Mouse (Mus musculus): Measurements from ENCODE around the gene Cilp2. TPM values are rescaled to one million over a fixed set of nuclear protein-coding genes. Genes with fewer than 3 reads are reported as not detected.

The Cilp2 gene
- polyA plus RNA-seq, 1 experiment from 2014 or later, result 0.35 TPM

DNA sequence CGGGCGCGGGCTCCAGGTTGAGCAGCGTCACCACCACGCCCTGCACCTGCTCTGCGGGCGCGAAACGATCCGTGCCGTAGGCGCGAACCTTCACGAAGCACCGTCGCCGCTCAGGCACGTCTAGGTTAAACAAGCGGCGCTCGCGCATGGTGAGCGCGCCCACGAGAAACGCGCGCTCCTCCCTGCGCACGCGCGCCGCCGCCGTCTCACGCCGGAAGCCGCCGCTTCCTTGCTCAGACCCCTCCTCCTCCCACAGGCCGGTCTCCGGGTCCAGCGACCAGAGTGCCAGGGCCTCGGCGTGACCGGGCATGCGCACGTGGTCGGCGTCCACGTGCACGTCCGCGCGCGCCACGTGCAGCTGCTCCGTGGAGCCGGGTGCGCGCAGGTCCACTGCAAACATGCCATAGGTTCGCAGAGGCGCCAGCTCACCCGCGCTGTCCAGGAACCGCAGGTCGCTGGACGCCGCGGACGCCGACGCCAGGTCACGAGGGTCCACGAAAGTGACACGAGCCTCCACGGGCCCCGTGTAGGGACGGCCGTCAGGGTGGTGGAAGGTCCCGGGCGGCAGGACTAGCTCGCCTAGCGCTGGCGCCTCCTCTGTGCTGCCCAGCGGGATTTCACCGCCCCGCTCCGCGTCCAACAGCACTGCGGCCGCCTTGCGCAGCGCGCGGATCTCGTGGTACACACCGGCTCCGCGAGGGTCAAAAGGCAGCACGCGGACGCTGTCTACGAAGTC is 5.3 kb downstream of the Cilp2 start:
- Histone ChIP-seq H3K9me3 (ENCODE audit: control insufficient read depth, low read length) (no peaks in the 10 kb centered on the region), H3K36me3 (ENCODE audit: control insufficient read depth, insufficient read depth, low read length) (no peaks in the 10 kb centered on the region), H3K4me3 (ENCODE audit: low read depth, low read length) (peak overlapping the region; percentile 29), H3K4me2 (ENCODE audit: low read depth, severe bottlenecking) (peak overlapping the region; percentile 42), H3K9ac (ENCODE audit: low read length) (no peak overlapping the region), H3K27me3 (ENCODE audit: control insufficient read depth, insufficient read depth, low read length) (peaks cover 91% of the 10 kb centered on the region), H3K4me1 (ENCODE audit: control insufficient read depth, insufficient read depth, low read length) (0 out of 2 replicates have a peak, but pooled peaks cover 5% of the 10 kb centered on the region), H3K27ac (replicated peaks; ENCODE audit: low read depth, low read length) (no peak overlapping the region)
- WGBS, result 8% methylated on average over 103 of the region's 103 CpGs
- DNase-seq (ENCODE audit: low spot score) (peak; percentile 68), ATAC-seq (ENCODE audit: insufficient number of reproducible peaks, low FRiP score, low TSS enrichment, low read depth) (peak; percentile 10; the same call in 1 of the 2 replicates)

DNA sequence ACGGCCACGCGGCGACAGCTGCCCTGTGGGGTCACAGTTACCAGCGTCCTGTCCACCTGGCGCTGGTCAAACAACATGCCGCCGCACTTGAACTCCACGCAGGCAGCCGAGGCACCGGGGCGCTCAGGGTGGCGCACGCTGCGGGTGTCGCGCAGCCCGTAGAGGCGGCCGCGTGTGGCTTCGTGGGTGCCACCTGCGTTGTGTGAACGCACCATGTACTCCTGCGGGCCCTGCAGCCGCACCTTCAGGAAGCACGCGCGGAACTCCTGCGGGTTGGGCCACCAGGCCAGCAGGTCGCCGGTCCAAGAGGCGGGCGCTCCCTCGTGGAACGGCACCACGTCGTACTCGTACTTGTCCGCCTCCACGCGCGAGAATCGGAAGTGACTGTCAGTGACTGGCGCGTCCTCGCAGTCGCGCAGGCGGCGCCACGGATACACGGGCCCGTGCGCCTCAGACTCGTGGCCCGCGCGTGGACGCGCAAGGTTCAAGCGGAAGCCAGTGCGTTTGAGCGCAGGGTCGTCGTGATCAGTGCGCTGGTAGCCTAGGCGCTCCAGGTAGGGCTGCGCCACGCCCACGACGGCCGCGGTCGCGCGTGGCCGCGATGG is 6.1 kb downstream of the Cilp2 start:
- Histone ChIP-seq H3K36me3 (ENCODE audit: control insufficient read depth, insufficient read depth, low read length) (no peaks in the 10 kb centered on the region), H3K27ac (replicated peaks; ENCODE audit: low read depth, low read length) (no peak overlapping the region), H3K4me3 (ENCODE audit: low read depth, low read length) (peak overlapping the region; percentile 29), H3K4me2 (ENCODE audit: low read depth, severe bottlenecking) (peak overlapping the region; percentile 42), H3K9ac (ENCODE audit: low read length) (no peak overlapping the region), H3K9me3 (ENCODE audit: control insufficient read depth, low read length) (no peaks in the 10 kb centered on the region), H3K27me3 (ENCODE audit: control insufficient read depth, insufficient read depth, low read length) (peaks cover 84% of the 10 kb centered on the region), H3K4me1 (ENCODE audit: control insufficient read depth, insufficient read depth, low read length) (0 out of 2 replicates have a peak, but pooled peaks cover 5% of the 10 kb centered on the region)
- no peak for ATAC-seq (ENCODE audit: insufficient number of reproducible peaks, low FRiP score, low TSS enrichment, low read depth)
- no peak for DNase-seq (ENCODE audit: low spot score)
- 16% methylated on average over 79 of the region's 79 CpGs for WGBS

DNA sequence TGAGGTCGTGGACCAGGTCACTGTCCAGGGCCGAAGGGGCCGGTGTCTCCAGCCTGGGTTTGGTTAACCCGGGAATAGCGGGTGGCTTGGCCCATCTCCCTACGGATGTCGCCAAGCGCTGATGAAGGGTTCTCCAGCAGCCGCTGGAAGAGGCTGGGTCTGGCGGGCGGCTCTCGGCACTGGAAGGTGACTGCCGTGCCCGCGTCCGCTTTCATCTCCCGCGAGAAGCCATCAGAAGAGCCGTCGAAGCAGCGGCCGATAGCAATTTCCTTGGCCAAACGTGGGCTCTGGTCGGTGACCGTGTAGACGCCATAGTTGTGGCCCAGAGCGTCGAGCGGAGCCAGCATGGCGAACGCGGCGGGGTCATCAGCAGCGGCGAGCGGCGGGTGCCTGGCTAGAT is 6.6 kb downstream of the Cilp2 start:
- no peak overlapping the region for H3K9ac ChIP-seq (ENCODE audit: low read length)
- 0 out of 2 replicates have a peak, but pooled peaks cover 3% of the 10 kb centered on the region for H3K4me1 ChIP-seq (ENCODE audit: control insufficient read depth, insufficient read depth, low read length)
- no peak overlapping the region for H3K27ac ChIP-seq (replicated peaks; ENCODE audit: low read depth, low read length)
- H3K4me2 ChIP-seq (ENCODE audit: low read depth, severe bottlenecking), result peak overlapping the region; percentile 42; the same call in 1 of the 2 replicates
- DNase-seq (ENCODE audit: low spot score) (no peak), ATAC-seq (ENCODE audit: insufficient number of reproducible peaks, low FRiP score, low TSS enrichment, low read depth) (no peak)
- H3K27me3 ChIP-seq (ENCODE audit: control insufficient read depth, insufficient read depth, low read length), result peaks cover 79% of the 10 kb centered on the region
- H3K9me3 ChIP-seq (ENCODE audit: control insufficient read depth, low read length), result no peaks in the 10 kb centered on the region
- H3K36me3 ChIP-seq (ENCODE audit: control insufficient read depth, insufficient read depth, low read length), result no peaks in the 10 kb centered on the region
- H3K4me3 ChIP-seq (ENCODE audit: low read depth, low read length), result no peak overlapping the region
- WGBS, result 10% methylated on average over 37 of the region's 37 CpGs

DNA sequence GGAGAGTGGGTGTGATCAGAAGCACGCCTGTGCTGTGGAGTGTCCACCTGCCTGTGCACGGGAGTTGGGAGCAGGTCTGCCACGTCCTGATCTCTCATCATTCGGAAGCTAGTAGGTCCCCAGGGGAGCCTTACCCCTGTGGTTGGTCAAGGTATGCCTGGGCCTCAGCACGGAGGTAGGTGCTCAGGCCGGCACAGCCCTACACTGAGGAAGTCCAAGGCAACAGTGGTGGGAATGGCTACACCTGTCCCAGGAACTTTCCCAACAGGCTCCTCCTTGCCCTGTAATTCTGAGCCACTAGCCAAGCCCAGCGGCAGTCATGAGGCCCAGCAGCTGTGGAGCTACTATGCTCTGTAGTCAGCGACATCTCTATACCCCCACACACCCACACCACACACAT is 7.8 kb downstream of the Cilp2 start:
- no peaks in the 10 kb centered on the region for H3K9me3 ChIP-seq (ENCODE audit: control insufficient read depth, low read length)
- ATAC-seq (ENCODE audit: insufficient number of reproducible peaks, low FRiP score, low TSS enrichment, low read depth) (no peak), DNase-seq (ENCODE audit: low spot score) (no peak)
- no peaks in the 10 kb centered on the region for H3K4me1 ChIP-seq (ENCODE audit: control insufficient read depth, insufficient read depth, low read length)
- H3K27me3 ChIP-seq (ENCODE audit: control insufficient read depth, insufficient read depth, low read length), result peaks cover 67% of the 10 kb centered on the region
- no peak overlapping the region for H3K9ac ChIP-seq (ENCODE audit: low read length)
- no peak overlapping the region for H3K27ac ChIP-seq (replicated peaks; ENCODE audit: low read depth, low read length)
- H3K4me3 ChIP-seq (ENCODE audit: low read depth, low read length), result no peak overlapping the region
- WGBS, result 63% methylated on average over 8 of the region's 8 CpGs
- H3K4me2 ChIP-seq (ENCODE audit: low read depth, severe bottlenecking), result no peak overlapping the region
- H3K36me3 ChIP-seq (ENCODE audit: control insufficient read depth, insufficient read depth, low read length), result no peaks in the 10 kb centered on the region

DNA sequence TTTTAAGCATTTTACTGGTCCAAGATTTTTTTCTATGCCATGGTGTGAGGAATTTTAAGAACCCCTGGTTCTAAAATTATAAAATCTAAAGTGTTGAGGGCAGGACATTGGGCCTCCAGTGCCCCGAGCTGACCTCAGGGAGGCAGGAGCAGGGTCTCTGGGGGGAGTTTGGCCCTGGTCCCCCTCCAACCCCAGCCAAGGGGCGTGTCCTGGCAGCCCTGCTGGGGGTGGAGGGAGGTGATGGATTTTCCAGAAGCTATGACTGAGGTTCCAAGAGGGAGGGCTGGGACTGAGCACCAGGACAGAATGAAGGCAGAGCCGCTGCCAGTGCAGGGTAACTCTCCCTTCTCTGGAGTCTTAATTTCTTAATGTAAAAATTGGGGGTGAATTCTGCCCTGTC is 9.5 kb downstream of the Cilp2 start:
- Histone ChIP-seq H3K4me2 (ENCODE audit: low read depth, severe bottlenecking) (no peak overlapping the region), H3K9ac (ENCODE audit: low read length) (no peak overlapping the region), H3K9me3 (ENCODE audit: control insufficient read depth, low read length) (no peaks in the 10 kb centered on the region), H3K27ac (replicated peaks; ENCODE audit: low read depth, low read length) (no peak overlapping the region), H3K4me3 (ENCODE audit: low read depth, low read length) (no peak overlapping the region), H3K36me3 (ENCODE audit: control insufficient read depth, insufficient read depth, low read length) (no peaks in the 10 kb centered on the region), H3K27me3 (ENCODE audit: control insufficient read depth, insufficient read depth, low read length) (peaks cover 50% of the 10 kb centered on the region), H3K4me1 (ENCODE audit: control insufficient read depth, insufficient read depth, low read length) (no peaks in the 10 kb centered on the region)
- no peak for ATAC-seq (ENCODE audit: insufficient number of reproducible peaks, low FRiP score, low TSS enrichment, low read depth)
- 52% methylated on average over 3 of the region's 3 CpGs for WGBS
- no peak for DNase-seq (ENCODE audit: low spot score)

DNA sequence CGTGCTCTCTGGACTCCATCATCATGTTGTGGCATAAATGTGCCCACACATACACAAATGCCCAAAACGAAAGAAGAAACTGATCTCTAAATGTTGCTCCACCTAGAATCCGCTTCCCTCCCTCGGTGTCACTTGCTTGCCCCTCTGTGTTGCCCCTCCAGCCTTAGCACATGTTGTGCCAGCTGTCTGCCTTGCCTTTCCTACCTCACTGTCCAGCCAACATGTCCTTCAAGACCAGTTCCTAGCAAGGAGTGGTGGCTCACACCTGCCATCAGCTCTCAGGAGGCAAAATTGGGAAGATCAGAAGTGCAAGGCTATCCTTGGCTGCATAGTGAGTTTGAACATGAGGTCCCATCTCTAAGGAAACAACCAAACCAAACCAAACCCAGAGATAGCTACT is 10.1 kb downstream of the Cilp2 start:
- H3K4me2 ChIP-seq (ENCODE audit: low read depth, severe bottlenecking), result no peak overlapping the region
- H3K9me3 ChIP-seq (ENCODE audit: control insufficient read depth, low read length), result no peaks in the 10 kb centered on the region
- H3K4me1 ChIP-seq (ENCODE audit: control insufficient read depth, insufficient read depth, low read length), result no peaks in the 10 kb centered on the region
- ATAC-seq (ENCODE audit: insufficient number of reproducible peaks, low FRiP score, low TSS enrichment, low read depth), result no peak
- H3K27ac ChIP-seq (replicated peaks; ENCODE audit: low read depth, low read length), result no peak overlapping the region
- 85% methylated on average over 4 of the region's 4 CpGs for WGBS
- no peak overlapping the region for H3K9ac ChIP-seq (ENCODE audit: low read length)
- H3K36me3 ChIP-seq (ENCODE audit: control insufficient read depth, insufficient read depth, low read length), result no peaks in the 10 kb centered on the region
- peaks cover 44% of the 10 kb centered on the region for H3K27me3 ChIP-seq (ENCODE audit: control insufficient read depth, insufficient read depth, low read length)
- H3K4me3 ChIP-seq (ENCODE audit: low read depth, low read length), result no peak overlapping the region
- no peak for DNase-seq (ENCODE audit: low spot score)

DNA sequence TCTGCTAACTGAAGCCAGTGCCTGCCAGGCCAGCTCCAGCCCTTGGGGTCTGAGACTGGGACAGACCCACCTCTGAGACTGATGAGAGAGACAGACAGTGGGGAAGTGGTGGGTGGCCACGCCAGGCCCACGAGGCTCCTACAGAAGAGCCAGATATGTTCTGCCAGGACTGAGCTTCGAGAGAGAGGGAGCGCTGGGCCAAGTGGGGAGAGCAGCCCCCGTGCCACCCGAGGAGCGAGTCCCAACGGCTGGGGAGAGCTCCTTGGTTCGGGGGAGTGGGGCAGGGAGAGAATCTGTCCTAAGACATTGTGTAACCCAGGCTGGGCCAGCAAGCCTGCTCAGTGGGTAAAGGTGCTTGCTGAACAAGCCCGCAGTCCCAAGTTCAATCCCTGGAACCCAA is 10.5 kb downstream of the Cilp2 start:
- ATAC-seq (ENCODE audit: insufficient number of reproducible peaks, low FRiP score, low TSS enrichment, low read depth), result no peak
- DNase-seq (ENCODE audit: low spot score), result no peak
- Histone ChIP-seq H3K9ac (ENCODE audit: low read length) (no peak overlapping the region), H3K4me3 (ENCODE audit: low read depth, low read length) (no peak overlapping the region), H3K27ac (replicated peaks; ENCODE audit: low read depth, low read length) (no peak overlapping the region), H3K9me3 (ENCODE audit: control insufficient read depth, low read length) (no peaks in the 10 kb centered on the region), H3K4me1 (ENCODE audit: control insufficient read depth, insufficient read depth, low read length) (no peaks in the 10 kb centered on the region), H3K4me2 (ENCODE audit: low read depth, severe bottlenecking) (no peak overlapping the region), H3K27me3 (ENCODE audit: control insufficient read depth, insufficient read depth, low read length) (peaks cover 40% of the 10 kb centered on the region), H3K36me3 (ENCODE audit: control insufficient read depth, insufficient read depth, low read length) (no peaks in the 10 kb centered on the region)
- 70% methylated on average over 10 of the region's 10 CpGs for WGBS

DNA sequence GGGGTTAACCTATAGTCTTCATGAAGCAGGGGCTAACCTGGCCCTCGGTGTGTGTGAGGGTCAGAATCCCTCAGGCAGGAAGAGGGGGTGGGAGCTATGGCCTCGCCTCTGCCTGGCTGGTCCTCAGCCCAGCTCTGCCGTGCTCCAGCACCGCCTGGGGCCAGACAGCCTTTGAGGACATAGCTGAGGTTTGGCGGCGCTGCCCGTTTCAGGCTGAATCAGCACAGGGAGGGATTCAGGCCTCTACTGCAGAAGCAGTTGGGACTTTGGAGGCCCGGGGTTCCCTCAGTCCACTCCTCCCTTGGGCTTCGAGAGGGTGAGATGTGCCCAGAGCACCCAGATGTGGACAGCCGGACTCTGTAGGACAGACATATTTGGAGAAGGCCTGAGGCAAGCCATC is 11.4 kb downstream of the Cilp2 start:
- no peak for DNase-seq (ENCODE audit: low spot score)
- no peaks in the 10 kb centered on the region for H3K9me3 ChIP-seq (ENCODE audit: control insufficient read depth, low read length)
- no peak overlapping the region for H3K27ac ChIP-seq (replicated peaks; ENCODE audit: low read depth, low read length)
- peaks cover 31% of the 10 kb centered on the region for H3K27me3 ChIP-seq (ENCODE audit: control insufficient read depth, insufficient read depth, low read length)
- no peak overlapping the region for H3K4me2 ChIP-seq (ENCODE audit: low read depth, severe bottlenecking)
- no peak overlapping the region for H3K4me3 ChIP-seq (ENCODE audit: low read depth, low read length)
- WGBS, result 47% methylated on average over 10 of the region's 10 CpGs
- peak; percentile 33; the same call in 1 of the 2 replicates for ATAC-seq (ENCODE audit: insufficient number of reproducible peaks, low FRiP score, low TSS enrichment, low read depth)
- H3K36me3 ChIP-seq (ENCODE audit: control insufficient read depth, insufficient read depth, low read length), result no peaks in the 10 kb centered on the region
- H3K4me1 ChIP-seq (ENCODE audit: control insufficient read depth, insufficient read depth, low read length), result no peaks in the 10 kb centered on the region
- H3K9ac ChIP-seq (ENCODE audit: low read length), result no peak overlapping the region

All from limb, embryonic 11.5 days (tissue).